Mouse (Mus musculus) limb, embryonic 11.5 days (tissue): Measurements from ENCODE around the gene Nqo1. TPM values are rescaled to one million over a fixed set of nuclear protein-coding genes. Genes with fewer than 3 reads are reported as not detected.
A peak's percentile ranks its signal among the peaks of the same experiment; 100 is the strongest.

Experiments
- ATAC-seq: fragments of 200-750 bp; cut with Nextera tagmentation; 2 replicates; pipeline ENCODE4 v1.8.0; 2017; ENCODE audit warnings: low read depth; ENCODE audit not compliant: insufficient number of reproducible peaks, low FRiP score, low TSS enrichment
- DNase-seq: peaks from one replicate; pipeline ENCODE4 v3.0.0-alpha.2; 2015; ENCODE audit warnings: low spot score
- H3K27ac ChIP-seq: fragments of 300-500 bp; sonication (generic); replicated peaks from 2 replicates; pipeline ENCODE4 v1.5.1; 2014; ENCODE audit warnings: low read depth, mild to moderate bottlenecking, low read length
- H3K27me3 ChIP-seq: fragments of 300-500 bp; sonication (generic); 2 replicates; pipeline ENCODE4 v1.6.1; 2014; ENCODE audit warnings: mild to moderate bottlenecking, low read length, mixed read lengths; ENCODE audit not compliant: control insufficient read depth, insufficient read depth
- H3K36me3 ChIP-seq: fragments of 300-500 bp; sonication (generic); 2 replicates; pipeline ENCODE4 v1.6.1; 2014; ENCODE audit warnings: mild to moderate bottlenecking, low read length, moderate library complexity, mixed read lengths; ENCODE audit not compliant: control insufficient read depth, insufficient read depth
- H3K4me1 ChIP-seq: fragments of 300-500 bp; sonication (generic); 2 replicates; pipeline ENCODE4 v1.6.1; 2014; ENCODE audit warnings: low read length, mixed read lengths; ENCODE audit not compliant: control insufficient read depth, insufficient read depth
- H3K4me2 ChIP-seq: fragments of 300-500 bp; sonication (generic); 2 replicates; pipeline ENCODE4 v1.6.1; 2014; ENCODE audit warnings: low read depth, mild to moderate bottlenecking, moderate library complexity; ENCODE audit not compliant: severe bottlenecking
- H3K4me3 ChIP-seq: fragments of 300-500 bp; sonication (generic); 2 replicates; pipeline ENCODE4 v1.5.1; 2014; ENCODE audit warnings: low read depth, low read length
- H3K9ac ChIP-seq: fragments of 300-500 bp; sonication (generic); 2 replicates; pipeline ENCODE4 v1.6.1; 2014; ENCODE audit warnings: mild to moderate bottlenecking, low read length
- H3K9me3 ChIP-seq: fragments of 300-500 bp; sonication (generic); 2 replicates; pipeline ENCODE4 v1.6.1; 2016; ENCODE audit warnings: low read length; ENCODE audit not compliant: control insufficient read depth
- WGBS: fragments of 180-500 bp; shearing (Covaris S2); extraction: QIAGEN DNeasy Blood & Tissue Kit; methylation state at CpG from one replicate; pipeline ENCODE4 v1.1.7; 2014; 5-methylcytosine and 5-hydroxymethylcytosine counted together
- polyA plus RNA-seq: library from polyadenylated mRNA; unstranded; fragments of >200 nt; fragmentation: Nextera tagmentation; extraction: Ambion mirVana; gene quantifications from 2 replicates; pipeline ENCODE4 v1.2.1, GENCODE M21; 2014

Nqo1 gene
- polyA plus RNA-seq, 1 experiment from 2014 or later, result 21.5 TPM

DNA sequence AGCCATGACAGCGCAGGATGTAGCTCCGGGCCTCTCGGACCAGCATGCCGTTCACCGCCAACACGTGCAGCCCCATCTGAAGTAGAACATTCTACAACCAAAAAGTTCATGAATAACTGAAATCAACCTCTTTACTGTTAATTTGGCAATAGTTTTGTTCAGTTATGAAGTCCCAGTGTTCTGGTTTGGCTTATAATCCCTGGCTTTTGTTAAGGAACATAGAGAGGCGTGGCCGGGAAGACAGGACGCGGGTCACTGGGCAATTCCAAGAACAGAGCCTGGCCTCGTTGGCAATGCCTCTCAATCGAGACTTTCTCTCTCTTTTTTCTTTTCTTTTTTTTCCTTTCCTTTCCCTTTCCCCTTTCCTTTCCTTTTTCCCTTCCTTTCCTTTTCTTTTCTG lies 14.0 kb upstream of the Nqo1 start:
- no peaks in the 10 kb centered on the region for H3K27me3 ChIP-seq
- no peak overlapping the region for H3K27ac ChIP-seq
- ATAC-seq, result no peak
- H3K4me3 ChIP-seq, result no peak overlapping the region
- DNase-seq, result no peak
- no peak overlapping the region for H3K9ac ChIP-seq
- no peaks in the 10 kb centered on the region for H3K9me3 ChIP-seq
- no peak overlapping the region for H3K4me2 ChIP-seq
- H3K4me1 ChIP-seq, result no peaks in the 10 kb centered on the region
- 92% methylated on average over 12 of the region's 12 CpGs for WGBS
- peaks cover 37% of the 10 kb centered on the region for H3K36me3 ChIP-seq

GRCm38 (mm10) chr8:107413881-107414280 lies 10.9 kb upstream of the Nqo1 start:
- H3K27ac ChIP-seq, result no peak overlapping the region

DNA sequence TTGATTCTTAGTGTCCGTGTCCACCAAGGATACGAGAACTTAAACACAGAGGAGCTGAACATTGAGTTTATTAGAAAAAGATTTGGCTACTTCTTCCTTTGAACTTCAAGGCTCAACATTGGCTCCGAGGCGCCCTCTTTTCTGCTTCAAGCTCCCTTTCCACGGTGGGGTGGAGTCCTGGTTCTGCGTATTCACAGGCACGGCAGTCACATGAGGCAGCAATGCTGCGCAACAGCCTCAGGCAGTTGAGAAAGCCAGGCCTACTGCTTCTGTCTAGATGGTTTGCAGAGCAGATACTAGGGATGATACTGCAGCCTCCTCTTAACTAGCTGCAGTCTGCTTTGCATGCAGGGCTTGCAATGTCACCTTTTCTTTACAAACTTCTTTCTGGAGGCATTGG lies 9.5 kb upstream of the Nqo1 start:
- Histone ChIP-seq H3K4me1 (no peaks in the 10 kb centered on the region), H3K4me2 (no peak overlapping the region), H3K27me3 (no peaks in the 10 kb centered on the region), H3K9me3 (no peaks in the 10 kb centered on the region), H3K9ac (no peak overlapping the region), H3K36me3 (peaks cover 18% of the 10 kb centered on the region), H3K27ac (no peak overlapping the region), H3K4me3 (no peak overlapping the region)
- DNase-seq (no peak), ATAC-seq (no peak)
- 87% methylated on average over 8 of the region's 8 CpGs for WGBS

More at GRCm38 (mm10) chr8:107413881-107414280, 10.9 kb upstream of the Nqo1 start:
- WGBS, result 93% methylated on average over 10 of the region's 10 CpGs
- H3K9me3 ChIP-seq, result no peaks in the 10 kb centered on the region
- no peak overlapping the region for H3K4me2 ChIP-seq
- no peak overlapping the region for H3K4me3 ChIP-seq
- H3K36me3 ChIP-seq, result peaks cover 26% of the 10 kb centered on the region
- H3K9ac ChIP-seq, result no peak overlapping the region
- H3K27me3 ChIP-seq, result no peaks in the 10 kb centered on the region
- DNase-seq (no peak), ATAC-seq (no peak)
- no peaks in the 10 kb centered on the region for H3K4me1 ChIP-seq

DNA sequence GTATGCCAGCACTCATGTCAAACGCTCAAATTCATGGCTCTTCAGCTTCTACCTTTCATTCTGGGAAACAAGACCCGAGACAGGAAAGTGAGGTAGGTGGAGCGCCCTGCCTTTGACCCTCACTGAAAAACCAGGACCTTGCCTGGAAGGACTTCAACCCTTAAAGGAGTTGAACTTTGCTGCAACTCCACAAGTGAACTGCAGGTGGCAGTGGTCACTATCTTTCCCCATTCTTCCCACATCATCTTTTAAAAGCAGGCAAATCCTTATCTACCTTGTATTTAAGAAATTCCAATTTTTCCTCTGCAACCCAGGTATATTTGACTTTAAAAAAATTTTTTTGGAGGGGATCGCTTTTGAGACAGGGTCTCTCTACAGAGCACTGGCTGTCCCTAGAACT lies 8.4 kb upstream of the Nqo1 start:
- no peaks in the 10 kb centered on the region for H3K27me3 ChIP-seq
- H3K4me2 ChIP-seq, result no peak overlapping the region
- 74% methylated on average over 4 of the region's 4 CpGs for WGBS
- no peaks in the 10 kb centered on the region for H3K9me3 ChIP-seq
- no peak for ATAC-seq
- H3K4me3 ChIP-seq, result no peak overlapping the region
- peaks cover 11% of the 10 kb centered on the region for H3K36me3 ChIP-seq
- peak; percentile 57 for DNase-seq
- H3K27ac ChIP-seq, result no peak overlapping the region
- no peaks in the 10 kb centered on the region for H3K4me1 ChIP-seq
- no peak overlapping the region for H3K9ac ChIP-seq

DNA sequence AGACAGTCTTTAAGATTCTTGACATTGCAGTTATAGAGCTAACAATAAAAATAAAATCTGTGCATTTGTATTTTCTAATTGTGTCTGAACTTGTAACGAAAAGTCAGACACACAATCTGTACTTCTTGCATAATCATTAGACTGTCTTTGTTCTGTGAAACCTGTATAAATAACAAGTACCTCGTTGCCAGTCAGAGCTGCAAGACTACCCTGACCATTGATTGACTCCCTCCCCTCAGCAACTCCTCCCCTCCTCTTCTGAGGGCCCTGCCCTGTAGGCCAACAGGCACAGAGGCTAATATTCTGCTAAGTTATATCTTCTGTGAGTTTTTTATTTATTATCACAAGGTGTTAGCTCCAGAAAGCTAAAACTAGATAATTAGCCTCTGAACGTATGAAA lies 2.9 kb upstream of the Nqo1 start:
- WGBS, result 65% methylated on average over 3 of the region's 3 CpGs
- no peak overlapping the region for H3K4me3 ChIP-seq
- H3K4me1 ChIP-seq, result peaks cover 8% of the 10 kb centered on the region
- no peak overlapping the region for H3K27ac ChIP-seq
- H3K27me3 ChIP-seq, result no peaks in the 10 kb centered on the region
- no peaks in the 10 kb centered on the region for H3K9me3 ChIP-seq
- ATAC-seq (no peak), DNase-seq (no peak)
- no peak overlapping the region for H3K4me2 ChIP-seq
- H3K9ac ChIP-seq, result no peak overlapping the region
- H3K36me3 ChIP-seq, result 0 out of 2 replicates have a peak, but pooled peaks cover 5% of the 10 kb centered on the region

- peaks cover 8% of the 10 kb centered on the region for H3K4me1 ChIP-seq
- WGBS, result 80% methylated on average over 4 of the region's 4 CpGs
- ATAC-seq, result no peak
- no peak overlapping the region for H3K9ac ChIP-seq
- H3K4me3 ChIP-seq, result no peak overlapping the region
- no peak overlapping the region for H3K27ac ChIP-seq
- no peaks in the 10 kb centered on the region for H3K36me3 ChIP-seq
- no peak for DNase-seq
- H3K27me3 ChIP-seq, result no peaks in the 10 kb centered on the region
- H3K4me2 ChIP-seq, result no peak overlapping the region
- H3K9me3 ChIP-seq, result no peaks in the 10 kb centered on the region
Measured at GRCm38 (mm10) chr8:107404057-107404456, 1.1 kb upstream of the Nqo1 start.

- 75% methylated on average over 5 of the region's 5 CpGs for WGBS
- Histone ChIP-seq H3K27ac (no peak overlapping the region), H3K9ac (no peak overlapping the region)
Measured at GRCm38 (mm10) chr8:107401866-107402265, 1.1 kb downstream of the Nqo1 start.

GRCm38 (mm10) chr8:107399495-107399894 lies 3.5 kb downstream of the Nqo1 start:
- 26% methylated on average over 9 of the region's 9 CpGs for WGBS
- Histone ChIP-seq H3K27ac (no peak overlapping the region), H3K9ac (no peak overlapping the region), H3K9me3 (no peaks in the 10 kb centered on the region), H3K4me3 (no peak overlapping the region), H3K27me3 (no peaks in the 10 kb centered on the region), H3K4me2 (no peak overlapping the region), H3K36me3 (no peaks in the 10 kb centered on the region), H3K4me1 (peaks cover 22% of the 10 kb centered on the region)
- DNase-seq (peak; percentile 34), ATAC-seq (no peak)

More at GRCm38 (mm10) chr8:107401866-107402265, 1.1 kb downstream of the Nqo1 start:
- H3K36me3 ChIP-seq, result no peaks in the 10 kb centered on the region
- no peak overlapping the region for H3K4me2 ChIP-seq
- no peak overlapping the region for H3K4me3 ChIP-seq
- peaks cover 19% of the 10 kb centered on the region for H3K4me1 ChIP-seq
- DNase-seq (no peak), ATAC-seq (no peak)
- H3K9me3 ChIP-seq, result no peaks in the 10 kb centered on the region
- no peaks in the 10 kb centered on the region for H3K27me3 ChIP-seq

GRCm38 (mm10) chr8:107397665-107398064 lies 5.3 kb downstream of the Nqo1 start:
- H3K27ac ChIP-seq, result peak overlapping the region; percentile 5; the same call in 1 of the 2 replicates
- H3K27me3 ChIP-seq, result no peaks in the 10 kb centered on the region
- H3K4me1 ChIP-seq, result peaks cover 18% of the 10 kb centered on the region
- H3K4me2 ChIP-seq, result no peak overlapping the region
- DNase-seq, result peak; percentile 32
- H3K9ac ChIP-seq, result no peak overlapping the region
- H3K4me3 ChIP-seq, result no peak overlapping the region
- no peaks in the 10 kb centered on the region for H3K36me3 ChIP-seq
- no peak for ATAC-seq
- WGBS, result 36% methylated on average over 12 of the region's 12 CpGs
- no peaks in the 10 kb centered on the region for H3K9me3 ChIP-seq
